Mouse (Mus musculus) CH12.LX (cell line): ENCODE results near the gene Dnm3. TPM values are rescaled to one million over a fixed set of nuclear protein-coding genes. Genes with fewer than 3 reads are reported as not detected.

ENCODE experiments used
- DNase-seq: peaks from one replicate; pipeline ENCODE4 v3.0.0-alpha.2; 2013; ENCODE audit errors: extremely low read depth
- H3K27ac ChIP-seq: 2 replicates; pipeline ENCODE4 v1.5.1; 2012; ENCODE audit warnings: low read depth, mild to moderate bottlenecking, control low read depth, moderate library complexity; ENCODE audit not compliant: insufficient read depth
- H3K27me3 ChIP-seq: replicated peaks from 2 replicates; pipeline ENCODE3; 2012; ENCODE audit warnings: inconsistent platforms
- H3K36me3 ChIP-seq, 2 experiments: replicated peaks in 1 of 2; 2 replicates each; pipeline versions ENCODE3 to v1.6.1; 2012; ENCODE audit warnings: inconsistent platforms in 1 of 2, low read length in 1 of 2, mild to moderate bottlenecking in 1 of 2, mixed read lengths in 1 of 2, moderate library complexity in 1 of 2; ENCODE audit not compliant: control insufficient read depth in 1 of 2, insufficient read depth in 1 of 2
- H3K4me1 ChIP-seq, 2 experiments: 2 replicates each; pipeline ENCODE4 v1.6.1; 2012; ENCODE audit warnings: inconsistent platforms in 1 of 2, moderate library complexity in 1 of 2; ENCODE audit not compliant: insufficient read depth in 2 of 2, control insufficient read depth in 1 of 2
- H3K4me2 ChIP-seq: 2 replicates; pipeline ENCODE4 v1.6.1; 2012; ENCODE audit warnings: low read depth, mild to moderate bottlenecking, control low read depth; ENCODE audit not compliant: poor library complexity, insufficient read depth, severe bottlenecking
- H3K4me3 ChIP-seq, 3 experiments: fragments of 150-350 bp in 1 of 3; sonication (generic) in 1 of 3; replicated peaks in 1 of 3; 2 replicates each; pipeline versions ENCODE3 to v1.5.1; 2011 to 2012; ENCODE audit warnings: low read depth in 2 of 3, low read length in 2 of 3, mild to moderate bottlenecking in 2 of 3, moderate library complexity in 2 of 3, control low read depth in 1 of 3, improper control_type of control experiment in 1 of 3, inconsistent platforms in 1 of 3, mixed read lengths in 1 of 3; ENCODE audit not compliant: poor library complexity in 1 of 3
- H3K79me2 ChIP-seq: replicated peaks from 2 replicates; pipeline ENCODE4 v1.6.1; 2012; ENCODE audit warnings: mild to moderate bottlenecking, moderate library complexity; ENCODE audit not compliant: control insufficient read depth, poor library complexity, insufficient read depth, severe bottlenecking; ENCODE audit errors: extremely low read depth
- H3K9ac ChIP-seq: 2 replicates; pipeline ENCODE4 v1.6.1; 2012; ENCODE audit warnings: low read depth, mild to moderate bottlenecking, control low read depth, moderate library complexity; ENCODE audit not compliant: insufficient read depth
- H3K9me3 ChIP-seq: replicated peaks from 2 replicates; pipeline ENCODE3; 2012; ENCODE audit warnings: low read length, inconsistent platforms, mixed read lengths
- BHLHE40 ChIP-seq: IDR thresholded peaks from 2 replicates; pipeline ENCODE4 v1.6.1; 2011; ENCODE audit warnings: mild to moderate bottlenecking, low read depth, low read length, improper control_type of control experiment
- CHD1 ChIP-seq: IDR thresholded peaks from 2 replicates; pipeline ENCODE4 v1.6.1; 2012; ENCODE audit warnings: low read depth, low read length, improper control_type of control experiment, inconsistent platforms
- CHD2 ChIP-seq: IDR thresholded peaks from 2 replicates; pipeline ENCODE4 v1.6.1; 2011; ENCODE audit warnings: low read length, improper control_type of control experiment
- CTCF ChIP-seq, 2 experiments: IDR thresholded peaks in 1 of 2; conservative IDR thresholded peaks in 1 of 2; 2 replicates each; pipeline ENCODE4 v1.5.1; 2011 to 2012; ENCODE audit warnings: low read depth in 2 of 2, low read length in 2 of 2, improper control_type of control experiment in 1 of 2, inconsistent platforms in 1 of 2, mild to moderate bottlenecking in 1 of 2, moderate library complexity in 1 of 2
- ELF1 ChIP-seq: IDR thresholded peaks from 2 replicates; pipeline ENCODE4 v1.6.1; 2014; ENCODE audit warnings: low read depth, mild to moderate bottlenecking, inconsistent platforms, low read length, improper control_type of control experiment
- GABPA ChIP-seq: IDR thresholded peaks from 2 replicates; pipeline ENCODE4 v1.6.1; 2012; ENCODE audit warnings: low read depth, low read length, improper control_type of control experiment, inconsistent platforms; ENCODE audit not compliant: insufficient replicate concordance
- JUN ChIP-seq: IDR thresholded peaks from 2 replicates; pipeline ENCODE4 v1.6.1; 2011; ENCODE audit warnings: low read depth, mild to moderate bottlenecking, low read length, improper control_type of control experiment, moderate library complexity; ENCODE audit not compliant: insufficient read depth
- JUND ChIP-seq: conservative IDR thresholded peaks from 2 replicates; pipeline ENCODE4 v1.6.1; 2011; ENCODE audit warnings: low read depth, low read length, improper control_type of control experiment
- MAFK ChIP-seq: IDR thresholded peaks from 2 replicates; pipeline ENCODE4 v1.6.1; 2011; ENCODE audit warnings: low read length, improper control_type of control experiment; ENCODE audit not compliant: insufficient replicate concordance
- MAX ChIP-seq: IDR thresholded peaks from 2 replicates; pipeline ENCODE4 v1.6.1; 2011; ENCODE audit warnings: low read length, improper control_type of control experiment
- MYC ChIP-seq: IDR thresholded peaks from 2 replicates; pipeline ENCODE4 v1.6.1; 2011; ENCODE audit warnings: low read depth, mild to moderate bottlenecking, improper control_type of control experiment, low read length
- NELFE ChIP-seq: IDR thresholded peaks from 2 replicates; pipeline ENCODE4 v1.6.1; 2011; ENCODE audit warnings: low read depth, low read length, improper control_type of control experiment
- NRF1 ChIP-seq: IDR thresholded peaks from 2 replicates; pipeline ENCODE4 v1.6.1; 2014; ENCODE audit warnings: low read depth, mild to moderate bottlenecking, inconsistent platforms, low read length, improper control_type of control experiment, moderate library complexity
- PAX5 ChIP-seq: IDR thresholded peaks from 2 replicates; pipeline ENCODE4 v1.6.1; 2012; ENCODE audit warnings: low read length, inconsistent platforms, mixed read lengths
- POLR2A ChIP-seq: IDR thresholded peaks from 2 replicates; pipeline ENCODE4 v1.6.1; 2011; ENCODE audit warnings: low read depth, mild to moderate bottlenecking, improper control_type of control experiment, low read length
- POLR2AphosphoS2 ChIP-seq: IDR thresholded peaks from 2 replicates; pipeline ENCODE4 v1.6.1; 2011; ENCODE audit warnings: low read depth, low read length, improper control_type of control experiment
- RCOR1 ChIP-seq: conservative IDR thresholded peaks from 2 replicates; pipeline ENCODE4 v1.6.1; 2012; ENCODE audit warnings: low read depth, mild to moderate bottlenecking, inconsistent platforms, low read length, improper control_type of control experiment
- SMC3 ChIP-seq: IDR thresholded peaks from 2 replicates; pipeline ENCODE4 v1.6.1; 2011; ENCODE audit warnings: low read depth, low read length, improper control_type of control experiment
- TBP ChIP-seq: conservative IDR thresholded peaks from 2 replicates; pipeline ENCODE4 v1.6.1; 2011; ENCODE audit warnings: low read depth, low read length, improper control_type of control experiment
- USF1 ChIP-seq: IDR thresholded peaks from 2 replicates; pipeline ENCODE4 v1.6.1; 2014; ENCODE audit warnings: low read depth, mild to moderate bottlenecking, inconsistent platforms, low read length, improper control_type of control experiment
- ZC3H11A ChIP-seq: IDR thresholded peaks from 2 replicates; pipeline ENCODE4 v1.6.1; 2012; ENCODE audit warnings: low read depth, mild to moderate bottlenecking, inconsistent platforms, low read length, improper control_type of control experiment
- ZKSCAN1 ChIP-seq: IDR thresholded peaks from 2 replicates; pipeline ENCODE4 v1.6.1; 2012; ENCODE audit warnings: low read depth, inconsistent platforms, low read length, improper control_type of control experiment, borderline replicate concordance
- ZMIZ1 ChIP-seq: IDR thresholded peaks from 2 replicates; pipeline ENCODE4 v1.6.1; 2012; ENCODE audit warnings: low read depth, mild to moderate bottlenecking, inconsistent platforms, low read length, improper control_type of control experiment
- dilution Hi-C: fragments of 300-500 bp; cut with MboI; formaldehyde crosslinking; loops from 2 replicates; pipeline ENCODE4 v1.14.3; 2020; ENCODE audit warnings: low sequenced_read_pairs; ENCODE audit not compliant: extremely low pct_unique_long_range_greater_than_20kb, extremely low pct_ligation_motif_present
- in situ Hi-C: fragments of 300-500 bp; cut with MboI; formaldehyde crosslinking; loops from 3 replicates; pipeline ENCODE4 v1.14.3; 2019; ENCODE audit warnings: low sequenced_read_pairs, low pct_ligation_motif_present, low pct_unique_long_range_greater_than_20kb, mixed read lengths
- polyA plus RNA-seq: library from polyadenylated mRNA; unstranded; fragments of >175 nt; gene quantifications from 2 replicates; pipeline ENCODE4 v1.2.1, GENCODE M21; 2012; ENCODE audit warnings: low read depth; ENCODE audit not compliant: insufficient read length
- total RNA-seq, 2 experiments: library from RNA; depleted of rRNA; stranded (reverse); fragments of 300-350 nt in 1 of 2; fragments of >200 nt in 1 of 2; gene quantifications; 2 replicates each; pipeline ENCODE4 v1.2.3; 2012 to 2014

Gene Dnm3
- total and polyA plus RNA-seq, 3 experiments, result 3.6 to 9.5 (median 6.9) TPM

DNA sequence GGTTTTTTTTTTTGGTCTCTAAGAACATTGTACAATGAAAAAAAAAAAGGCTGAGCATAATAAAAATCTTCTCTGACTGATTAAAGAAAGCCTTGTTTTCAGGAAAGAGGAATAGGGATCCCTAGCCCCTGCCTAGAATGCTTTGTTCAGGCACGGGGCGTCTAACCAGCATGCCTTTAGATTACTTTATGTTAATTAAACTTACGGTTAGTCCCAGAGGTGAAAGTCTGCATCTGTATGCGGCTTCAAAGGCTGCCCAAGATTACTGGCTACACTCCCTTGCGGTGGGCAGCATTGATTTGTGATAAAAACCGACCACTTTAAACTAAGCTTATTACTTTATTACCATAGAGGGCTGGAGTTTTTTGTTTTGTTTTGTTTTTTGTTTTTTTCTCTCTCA, 424.2 kb downstream of the Dnm3 start:
- H3K9me3 ChIP-seq, result no peaks in the 10 kb centered on the region
- H3K27me3 ChIP-seq, result no peaks in the 10 kb centered on the region
- dilution Hi-C loops (no loop called here), in situ Hi-C loops (no loop called here)
- H3K4me3 ChIP-seq, result no peak overlapping the region
- no peaks in the 10 kb centered on the region for H3K36me3 ChIP-seq
- DNase-seq, result no peak
- no peak overlapping the region for H3K27ac ChIP-seq
- no peaks in the 10 kb centered on the region for H3K79me2 ChIP-seq
- no peak overlapping the region for H3K4me2 ChIP-seq
- no peak overlapping the region for H3K9ac ChIP-seq
- TF ChIP-seq TBP (no peak), CHD1 (no peak), ZC3H11A (no peak), CHD2 (no peak), USF1 (no peak), BHLHE40 (no peak), NRF1 (no peak), ZMIZ1 (no peak), ELF1 (no peak), PAX5 (no peak), ZKSCAN1 (no peak), MAX (no peak), NELFE (no peak), JUN (no peak), POLR2AphosphoS2 (no peak)
- peaks cover 3% of the 10 kb centered on the region in 2 experiments; a peak in 1 of 4 replicates for H3K4me1 ChIP-seq

DNA sequence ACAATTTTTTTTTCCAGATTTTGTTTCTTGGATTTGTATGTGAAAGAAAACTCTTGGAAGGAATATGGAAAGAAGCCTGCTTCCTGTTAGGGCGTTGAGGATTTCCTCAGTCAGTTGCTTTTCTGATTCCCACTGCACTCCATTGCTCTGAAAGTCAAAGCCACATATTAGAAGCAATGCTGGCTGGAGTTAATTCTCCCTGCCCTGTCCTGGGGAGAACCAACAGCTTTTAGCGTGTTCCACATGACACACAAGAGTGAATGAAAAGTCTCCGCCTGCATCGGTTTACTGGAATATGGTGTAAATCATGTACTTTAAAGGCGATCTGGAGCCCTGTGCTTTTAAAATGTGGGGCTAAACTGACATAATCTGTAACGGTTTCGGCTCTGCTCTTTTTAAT, 424.6 kb downstream of the Dnm3 start:
- H3K4me2 ChIP-seq, result no peak overlapping the region
- no peaks in the 10 kb centered on the region for H3K27me3 ChIP-seq
- no peak overlapping the region for H3K9ac ChIP-seq
- TF ChIP-seq MYC (no peak), RCOR1 (no peak), CTCF (conservative IDR thresholded peaks at IDR 0.05 in 1 of 2, IDR thresholded peaks at IDR 0.05 in 1 of 2; ENCODE audit: low read depth in 2 of 2, low read length in 2 of 2) (no peak), USF1 (no peak), MAFK (no peak), GABPA (no peak), POLR2A (no peak), BHLHE40 (no peak), JUND (no peak), ZC3H11A (no peak), ZMIZ1 (no peak), PAX5 (no peak), MAX (no peak), SMC3 (no peak)
- TF ChIP-seq, all 38 proteins: peak for 0
- no peak for DNase-seq
- no peak overlapping the region for H3K27ac ChIP-seq
- dilution Hi-C loops, result no loop called here
- H3K4me3 ChIP-seq, result no peak overlapping the region
- in situ Hi-C loops, result no loop called here
- H3K36me3 ChIP-seq, result no peaks in the 10 kb centered on the region
- peaks cover 3% of the 10 kb centered on the region in 2 experiments; a peak in 1 of 4 replicates for H3K4me1 ChIP-seq
- H3K9me3 ChIP-seq, result no peaks in the 10 kb centered on the region
- H3K79me2 ChIP-seq, result no peaks in the 10 kb centered on the region
